29 mouse cellular contexts compared by ENCODE assay signal in the genomic region with DNA sequence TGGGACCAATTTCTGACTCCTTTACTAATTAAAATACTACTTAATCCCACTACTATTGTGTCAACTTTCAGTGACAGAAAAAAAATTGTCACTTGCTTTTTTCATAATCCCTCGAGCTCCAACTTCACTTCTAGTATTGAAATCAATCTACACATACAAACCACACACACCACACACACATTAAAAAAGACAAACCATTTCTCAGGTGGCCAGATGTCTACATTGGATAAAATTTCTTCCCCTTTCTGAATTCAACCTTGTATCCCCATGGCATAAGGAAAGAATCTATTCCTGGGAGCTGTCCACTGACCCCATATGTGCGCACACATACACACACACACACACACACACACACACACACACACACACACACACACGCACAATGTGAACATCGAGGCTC. TPM values are rescaled to one million over a fixed set of nuclear protein-coding genes. Genes with fewer than 3 reads are reported as not detected.
DNase-seq lines count a peak whose midpoint lies in the region; ATAC-seq and TF ChIP-seq lines count a peak whose summit lies in the region.
"Had no signal": no experiment of that assay in that cellular context is flagged by ENCODE, and none has a peak within 500 bp of the region (broad histone marks: within the 10 kb centered on the region; RNA-seq: fewer than 3 reads in every experiment).

No protein-coding gene starts in this region.

- TF ChIP-seq RAD21 in MEL (IDR thresholded peaks at IDR 0.05; ENCODE audit: low read depth, low read length) = no peak

- H3K4me2 ChIP-seq in forebrain, embryonic 14.5 days (ENCODE audit: low read length) = no peak overlapping the region
- H3K4me2 ChIP-seq: embryonic facial prominence, embryonic 12.5 days; forebrain, embryonic 13.5 days had no signal

- H3K9me3 ChIP-seq in MEL (replicated peaks; ENCODE audit: insufficient read depth, low read length) = no peaks in the 10 kb centered on the region
- H3K9me3 ChIP-seq in forebrain, embryonic 14.5 days (replicated peaks; ENCODE audit: control insufficient read depth, low read length) = no peaks in the 10 kb centered on the region
- H3K9me3 ChIP-seq: embryonic facial prominence, embryonic 10.5 days; embryonic facial prominence, embryonic 12.5 days; forebrain, embryonic 13.5 days; G1E had no signal

- H3K4me3 ChIP-seq in MEL (ENCODE audit: control insufficient read depth in 1 of 2, insufficient read depth in 1 of 2, low read depth in 2 of 2, low read length in 2 of 2) = no peak overlapping the region
- peak overlapping the region; percentile 37 for H3K4me3 ChIP-seq in bone marrow, adult 2 months (replicated peaks; ENCODE audit: control insufficient read depth, low read depth, low read length)
- no peak overlapping the region for H3K4me3 ChIP-seq in forebrain, embryonic 14.5 days (ENCODE audit: low read depth, low read length)
- H3K4me3 ChIP-seq: embryonic facial prominence, embryonic 10.5 days; embryonic facial prominence, embryonic 12.5 days; forebrain, embryonic 13.5 days had no signal

- H3K9ac ChIP-seq in MEL (ENCODE audit: control insufficient read depth, low read depth, low read length, poor library complexity, severe bottlenecking) = no peak overlapping the region
- H3K9ac ChIP-seq in forebrain, embryonic 14.5 days (ENCODE audit: low read length) = no peak overlapping the region
- H3K9ac ChIP-seq: embryonic facial prominence, embryonic 12.5 days; forebrain, embryonic 13.5 days had no signal

- no peak overlapping the region for H3K27ac ChIP-seq in MEL (ENCODE audit: control insufficient read depth, low read depth, low read length)
- H3K27ac ChIP-seq in bone marrow, adult 2 months (ENCODE audit: control insufficient read depth, insufficient read depth, low read depth, low read length, poor library complexity) = peak overlapping the region; percentile 52
- no peak overlapping the region for H3K27ac ChIP-seq in forebrain, embryonic 14.5 days (ENCODE audit: low read depth, low read length)
- H3K27ac ChIP-seq: embryonic facial prominence, embryonic 10.5 days; embryonic facial prominence, embryonic 12.5 days; forebrain, embryonic 13.5 days had no signal

- H3K4me1 ChIP-seq in MEL (ENCODE audit: control insufficient read depth in 1 of 2, insufficient read depth in 2 of 2, low read length in 2 of 2) = peaks cover 0 to 3% of the 10 kb centered on the region in 2 experiments; a peak in 2 of 4 replicates
- H3K4me1 ChIP-seq in bone marrow, adult 2 months (ENCODE audit: control insufficient read depth, insufficient read depth, low read length) = peaks cover 2% of the 10 kb centered on the region; the same call in 1 of the 2 replicates
- no peaks in the 10 kb centered on the region for H3K4me1 ChIP-seq in forebrain, embryonic 14.5 days (ENCODE audit: control insufficient read depth, insufficient read depth, low read length)
- H3K4me1 ChIP-seq: embryonic facial prominence, embryonic 10.5 days; embryonic facial prominence, embryonic 12.5 days had no signal

- peak; percentile 48 to 62; a peak in 3 of 4 replicates for TF ChIP-seq EP300 in MEL (IDR thresholded peaks at IDR 0.05; ENCODE audit: low read depth in 1 of 2, low read length in 2 of 2)

- peak; percentile 36 for DNase-seq in 416B (ENCODE audit: low read depth)
- peak; percentile 56 for DNase-seq in MEL (ENCODE audit: low read depth, low spot score)
- DNase-seq in frontal cortex, adult 2 months (ENCODE audit: extremely low spot score in 1 of 2, low spot score in 1 of 2) = no peak
- no peak for DNase-seq in forebrain, embryonic 14.5 days (ENCODE audit: low spot score)
- DNase-seq in left cerebral cortex, postnatal 25 days (ENCODE audit: low spot score in 2 of 2) = no peak
- DNase-seq: adrenal gland, adult 8-10 months; adrenal gland, postnatal 14 days; adrenal gland, postnatal 36 days; B cell, adult 2 months; cerebellum, adult 11-12 months; cerebellum, adult 2 months; cerebellum, adult 9-10 months; cerebellum, postnatal 10 days; cerebellum, postnatal 25 days had no signal

- no peaks in the 10 kb centered on the region for H3K27me3 ChIP-seq in MEL (ENCODE audit: control insufficient read depth in 1 of 2, insufficient read depth in 2 of 2, low read length in 2 of 2)
- no peaks in the 10 kb centered on the region for H3K27me3 ChIP-seq in forebrain, embryonic 14.5 days (replicated peaks; ENCODE audit: control insufficient read depth, insufficient read depth, low read length)
- H3K27me3 ChIP-seq: CH12.LX; embryonic facial prominence, embryonic 12.5 days; forebrain, embryonic 13.5 days; Patski had no signal

- peaks cover 20 to 47% of the 10 kb centered on the region in 2 experiments for H3K36me3 ChIP-seq in MEL (ENCODE audit: control insufficient read depth in 1 of 2, insufficient read depth in 2 of 2, low read length in 2 of 2)
- peaks cover 12% of the 10 kb centered on the region for H3K36me3 ChIP-seq in forebrain, embryonic 14.5 days (ENCODE audit: control insufficient read depth, insufficient read depth, low read length)

- intact Hi-C loops in left cerebral cortex, postnatal 25 days (cut with DNase I) = no loop called here

- no peak for TF ChIP-seq POLR2A in MEL (IDR thresholded peaks at IDR 0.05; ENCODE audit: control insufficient read depth in 1 of 2, insufficient read depth in 1 of 2, low read depth in 1 of 2, low read length in 2 of 2, poor library complexity in 1 of 2)
- no peak for TF ChIP-seq POLR2A in bone marrow, adult 2 months (IDR thresholded peaks at IDR 0.05; ENCODE audit: borderline replicate concordance, control insufficient read depth, low read depth, low read length)

- peaks cover 43% of the 10 kb centered on the region for H3K79me2 ChIP-seq in MEL (ENCODE audit: control insufficient read depth, insufficient read depth, low read length, poor library complexity)

- no peak for ATAC-seq in forebrain, embryonic 14.5 days
- ATAC-seq: activated CD4-positive, CD25-positive, alpha-beta regulatory T cell, adult 4 months; forebrain, embryonic 13.5 days; forebrain, embryonic 16.5 days; Patski had no signal

- TF ChIP-seq CTCF in MEL (IDR thresholded peaks at IDR 0.05 in 2 of 3, conservative IDR thresholded peaks at IDR 0.05 in 1 of 3; ENCODE audit: control insufficient read depth in 1 of 3, insufficient read depth in 1 of 3, low read depth in 2 of 3, low read length in 3 of 3, poor library complexity in 1 of 3, severe bottlenecking in 1 of 3) = no peak
- TF ChIP-seq CTCF in bone marrow, adult 2 months (IDR thresholded peaks at IDR 0.05; ENCODE audit: control insufficient read depth, insufficient read depth, low read length) = no peak

- 27% methylated on average over 4 of the region's 4 CpGs for WGBS in bone marrow, adult 2 months
- WGBS in forebrain, embryonic 14.5 days = 94% methylated on average over 4 of the region's 4 CpGs

TF ChIP-seq in MEL, 35 proteins besides CTCF, POLR2A, EP300 and RAD21:
- TF ChIP-seq SMC3 (IDR thresholded peaks at IDR 0.05; ENCODE audit: low read depth, low read length) (no peak), TAL1 (IDR thresholded peaks at IDR 0.05; ENCODE audit: low read length) (peak; percentile 65), ELF1 (IDR thresholded peaks at IDR 0.05; ENCODE audit: low read depth, low read length) (no peak), E2F4 (IDR thresholded peaks at IDR 0.05; ENCODE audit: borderline replicate concordance, low read depth, low read length) (no peak), TCF12 (IDR thresholded peaks at IDR 0.05; ENCODE audit: low read depth, low read length) (peak; percentile 60; the same call in 1 of the 2 replicates), ETS1 (IDR thresholded peaks at IDR 0.05; ENCODE audit: low read depth, low read length) (0 out of 2 replicates have a peak, but pooled peaks have one; percentile 45), ZMIZ1 (IDR thresholded peaks at IDR 0.05; ENCODE audit: low read depth, low read length) (no peak), GABPA (IDR thresholded peaks at IDR 0.05; ENCODE audit: low read depth, low read length) (no peak), MYC (IDR thresholded peaks at IDR 0.05; ENCODE audit: low read depth, low read length) (no peak), GATA1 (IDR thresholded peaks at IDR 0.05; ENCODE audit: low read depth, low read length) (peak; percentile 19; the same call in 1 of the 2 replicates), JUND (IDR thresholded peaks at IDR 0.05; ENCODE audit: low read depth, low read length) (no peak)
TF ChIP-seq in MEL: peak in this region for 4.

RNA-seq across cellular contexts. Expression of gene Gm20403, which starts 29.9 kb away (rescaled TPM):
- total RNA-seq in MEL (2012; rRNA removed) = not detected in 2 replicates
- polyA plus RNA-seq in MEL (2012; ENCODE audit: insufficient read depth in 1 of 2, insufficient read length in 2 of 2, low read depth in 1 of 2, low replicate concordance in 2 of 2, missing spikeins in 1 of 2) = not detected
- polyA plus RNA-seq in bone marrow, adult 2 months (2011; ENCODE audit: insufficient read depth, insufficient read length, low replicate concordance, missing spikeins) = not detected in 2 replicates
- polyA plus RNA-seq in frontal cortex, adult 2 months (2012; rRNA removed) = not detected in 2 replicates
- polyA plus RNA-seq in forebrain, embryonic 14.5 days (2014; fragmentation: Nextera tagmentation; extraction: Ambion mirVana) = not detected in 2 replicates
- total RNA-seq in left cerebral cortex, postnatal 25 days (2021) = not detected
- total RNA-seq: adrenal gland, adult 18-20 months; adrenal gland, adult 8-10 months; adrenal gland, postnatal 14 days; adrenal gland, postnatal 36 days; CH12.LX; G1E had no signal
- polyA plus RNA-seq: activated CD4-positive, CD25-positive, alpha-beta regulatory T cell, adult 4 months; brain, embryonic 14.5 days; CD4-positive, CD25-positive, alpha-beta regulatory T cell, adult 4 months; cerebellum, adult 2 months; cortical plate, adult 2 months; embryonic facial prominence, embryonic 10.5 days; embryonic facial prominence, embryonic 12.5 days; embryonic facial prominence, embryonic 14.5 days; forebrain, embryonic 11.5 days; forebrain, embryonic 13.5 days; forebrain, embryonic 16.5 days had no signal

RNA-seq across cellular contexts. Expression of gene Baz1a, which starts 57.7 kb away (rescaled TPM):
- total RNA-seq in MEL (2012; rRNA removed) = 44.6 and 46.0 TPM in 2 replicates
- 100 to 1,000 TPM in 1 of 2 experiments, 10 to 100 TPM in 1; 39.8 to 203 TPM for polyA plus RNA-seq in MEL (2012; ENCODE audit: insufficient read depth in 1 of 2, insufficient read length in 2 of 2, low read depth in 1 of 2, low replicate concordance in 2 of 2, missing spikeins in 1 of 2)
- 34.0 and 40.3 TPM in 2 replicates for polyA plus RNA-seq in bone marrow, adult 2 months (2011; ENCODE audit: insufficient read depth, insufficient read length, low replicate concordance, missing spikeins)
- 2.2 TPM in 2 replicates for polyA plus RNA-seq in frontal cortex, adult 2 months (2012; rRNA removed)
- polyA plus RNA-seq in forebrain, embryonic 14.5 days (2014; fragmentation: Nextera tagmentation; extraction: Ambion mirVana) = 13.6 and 14.4 TPM in 2 replicates
- 1 to 10 TPM; 3.5 to 5.1 TPM for total RNA-seq in left cerebral cortex, postnatal 25 days (2021)

Comparison
In these comparisons a context has a peak if more than half of its experiments do, and no peak if none do; other contexts are left out.
1. DNase-seq: peak in 416B (single experiment) and MEL (single experiment); none in frontal cortex, adult 2 months (0 of 2), forebrain, embryonic 14.5 days (single experiment) and left cerebral cortex, postnatal 25 days (0 of 2).